Mouse (Mus musculus) cortical plate, adult 2 months (tissue): ENCODE measurements around the gene Pgd.

ENCODE experiments used
- CTCF ChIP-seq: fragments of 200-500 bp; IDR thresholded peaks from 2 replicates; pipeline ENCODE4 v1.5.1; 2011; ENCODE audit warnings: mild to moderate bottlenecking, control low read depth, low read length; ENCODE audit not compliant: insufficient read depth; ENCODE audit errors: extremely low read depth
- POLR2A ChIP-seq: fragments of 200-500 bp; IDR thresholded peaks from 2 replicates; pipeline ENCODE4 v1.6.1; 2011; ENCODE audit warnings: mild to moderate bottlenecking, low read length, control low read depth; ENCODE audit not compliant: insufficient read depth; ENCODE audit errors: extremely low read depth

- TF ChIP-seq CTCF, result no peak
- no peak for TF ChIP-seq POLR2A
These were observed 10.9 kb downstream of the Pgd start for GRCm38 (mm10) chr4:149155711-149156110.
